Mouse (Mus musculus) CH12.LX (cell line): ENCODE results near the gene Ctss. TPM values are rescaled to one million over a fixed set of nuclear protein-coding genes. Genes with fewer than 3 reads are reported as not detected.

Experiments
- DNase-seq: peaks from one replicate; pipeline ENCODE4 v3.0.0-alpha.2; 2013; ENCODE audit errors: extremely low read depth
- H3K27ac ChIP-seq: 2 replicates; pipeline ENCODE4 v1.5.1; 2012; ENCODE audit warnings: low read depth, mild to moderate bottlenecking, control low read depth, moderate library complexity; ENCODE audit not compliant: insufficient read depth
- H3K27me3 ChIP-seq: replicated peaks from 2 replicates; pipeline ENCODE3; 2012; ENCODE audit warnings: inconsistent platforms
- H3K36me3 ChIP-seq, 2 experiments: replicated peaks in 1 of 2; 2 replicates each; pipeline versions ENCODE3 to v1.6.1; 2012; ENCODE audit warnings: inconsistent platforms in 1 of 2, low read length in 1 of 2, mild to moderate bottlenecking in 1 of 2, mixed read lengths in 1 of 2, moderate library complexity in 1 of 2; ENCODE audit not compliant: control insufficient read depth in 1 of 2, insufficient read depth in 1 of 2
- H3K4me1 ChIP-seq, 2 experiments: 2 replicates each; pipeline ENCODE4 v1.6.1; 2012; ENCODE audit warnings: inconsistent platforms in 1 of 2, moderate library complexity in 1 of 2; ENCODE audit not compliant: insufficient read depth in 2 of 2, control insufficient read depth in 1 of 2
- H3K4me2 ChIP-seq: 2 replicates; pipeline ENCODE4 v1.6.1; 2012; ENCODE audit warnings: low read depth, mild to moderate bottlenecking, control low read depth; ENCODE audit not compliant: poor library complexity, insufficient read depth, severe bottlenecking
- H3K4me3 ChIP-seq, 3 experiments: fragments of 150-350 bp in 1 of 3; sonication (generic) in 1 of 3; replicated peaks in 1 of 3; 2 replicates each; pipeline versions ENCODE3 to v1.5.1; 2011 to 2012; ENCODE audit warnings: low read depth in 2 of 3, low read length in 2 of 3, mild to moderate bottlenecking in 2 of 3, moderate library complexity in 2 of 3, control low read depth in 1 of 3, improper control_type of control experiment in 1 of 3, inconsistent platforms in 1 of 3, mixed read lengths in 1 of 3; ENCODE audit not compliant: poor library complexity in 1 of 3
- H3K79me2 ChIP-seq: replicated peaks from 2 replicates; pipeline ENCODE4 v1.6.1; 2012; ENCODE audit warnings: mild to moderate bottlenecking, moderate library complexity; ENCODE audit not compliant: control insufficient read depth, poor library complexity, insufficient read depth, severe bottlenecking; ENCODE audit errors: extremely low read depth
- H3K9ac ChIP-seq: 2 replicates; pipeline ENCODE4 v1.6.1; 2012; ENCODE audit warnings: low read depth, mild to moderate bottlenecking, control low read depth, moderate library complexity; ENCODE audit not compliant: insufficient read depth
- H3K9me3 ChIP-seq: replicated peaks from 2 replicates; pipeline ENCODE3; 2012; ENCODE audit warnings: low read length, inconsistent platforms, mixed read lengths
- BHLHE40 ChIP-seq: IDR thresholded peaks from 2 replicates; pipeline ENCODE4 v1.6.1; 2011; ENCODE audit warnings: mild to moderate bottlenecking, low read depth, low read length, improper control_type of control experiment
- CHD2 ChIP-seq: IDR thresholded peaks from 2 replicates; pipeline ENCODE4 v1.6.1; 2011; ENCODE audit warnings: low read length, improper control_type of control experiment
- CTCF ChIP-seq, 2 experiments: IDR thresholded peaks in 1 of 2; conservative IDR thresholded peaks in 1 of 2; 2 replicates each; pipeline ENCODE4 v1.5.1; 2011 to 2012; ENCODE audit warnings: low read depth in 2 of 2, low read length in 2 of 2, improper control_type of control experiment in 1 of 2, inconsistent platforms in 1 of 2, mild to moderate bottlenecking in 1 of 2, moderate library complexity in 1 of 2
- E2F4 ChIP-seq: IDR thresholded peaks from 2 replicates; pipeline ENCODE4 v1.6.1; 2011; ENCODE audit warnings: low read depth, low read length, improper control_type of control experiment; ENCODE audit not compliant: insufficient replicate concordance
- ELF1 ChIP-seq: IDR thresholded peaks from 2 replicates; pipeline ENCODE4 v1.6.1; 2014; ENCODE audit warnings: low read depth, mild to moderate bottlenecking, inconsistent platforms, low read length, improper control_type of control experiment
- ETS1 ChIP-seq: conservative IDR thresholded peaks from 2 replicates; pipeline ENCODE4 v1.6.1; 2012; ENCODE audit warnings: low read depth, mild to moderate bottlenecking, inconsistent platforms, low read length, improper control_type of control experiment, moderate library complexity
- GABPA ChIP-seq: IDR thresholded peaks from 2 replicates; pipeline ENCODE4 v1.6.1; 2012; ENCODE audit warnings: low read depth, low read length, improper control_type of control experiment, inconsistent platforms; ENCODE audit not compliant: insufficient replicate concordance
- HCFC1 ChIP-seq: IDR thresholded peaks from 2 replicates; pipeline ENCODE4 v1.6.1; 2012; ENCODE audit warnings: low read depth, mild to moderate bottlenecking, inconsistent platforms, low read length, improper control_type of control experiment
- JUND ChIP-seq: conservative IDR thresholded peaks from 2 replicates; pipeline ENCODE4 v1.6.1; 2011; ENCODE audit warnings: low read depth, low read length, improper control_type of control experiment
- MAZ ChIP-seq: IDR thresholded peaks from 2 replicates; pipeline ENCODE4 v1.6.1; 2012; ENCODE audit warnings: low read depth, mild to moderate bottlenecking, inconsistent platforms, low read length, improper control_type of control experiment, moderate library complexity
- MYC ChIP-seq: IDR thresholded peaks from 2 replicates; pipeline ENCODE4 v1.6.1; 2011; ENCODE audit warnings: low read depth, mild to moderate bottlenecking, improper control_type of control experiment, low read length
- NELFE ChIP-seq: IDR thresholded peaks from 2 replicates; pipeline ENCODE4 v1.6.1; 2011; ENCODE audit warnings: low read depth, low read length, improper control_type of control experiment
- NRF1 ChIP-seq: IDR thresholded peaks from 2 replicates; pipeline ENCODE4 v1.6.1; 2014; ENCODE audit warnings: low read depth, mild to moderate bottlenecking, inconsistent platforms, low read length, improper control_type of control experiment, moderate library complexity
- SIN3A ChIP-seq: IDR thresholded peaks from 2 replicates; pipeline ENCODE4 v1.6.1; 2012; ENCODE audit warnings: low read length, improper control_type of control experiment, inconsistent platforms
- TBP ChIP-seq: conservative IDR thresholded peaks from 2 replicates; pipeline ENCODE4 v1.6.1; 2011; ENCODE audit warnings: low read depth, low read length, improper control_type of control experiment
- TCF12 ChIP-seq: IDR thresholded peaks from 2 replicates; pipeline ENCODE4 v1.6.1; 2014; ENCODE audit warnings: low read depth, mild to moderate bottlenecking, inconsistent platforms, low read length, improper control_type of control experiment
- ZNF384 ChIP-seq: IDR thresholded peaks from 2 replicates; pipeline ENCODE4 v1.6.1; 2012; ENCODE audit warnings: low read depth, low read length, improper control_type of control experiment, inconsistent platforms
- dilution Hi-C: fragments of 300-500 bp; cut with MboI; formaldehyde crosslinking; loops from 2 replicates; pipeline ENCODE4 v1.14.3; 2020; ENCODE audit warnings: low sequenced_read_pairs; ENCODE audit not compliant: extremely low pct_unique_long_range_greater_than_20kb, extremely low pct_ligation_motif_present
- in situ Hi-C: fragments of 300-500 bp; cut with MboI; formaldehyde crosslinking; loops from 3 replicates; pipeline ENCODE4 v1.14.3; 2019; ENCODE audit warnings: low sequenced_read_pairs, low pct_ligation_motif_present, low pct_unique_long_range_greater_than_20kb, mixed read lengths
- polyA plus RNA-seq: library from polyadenylated mRNA; unstranded; fragments of >175 nt; gene quantifications from 2 replicates; pipeline ENCODE4 v1.2.1, GENCODE M21; 2012; ENCODE audit warnings: low read depth; ENCODE audit not compliant: insufficient read length
- total RNA-seq, 2 experiments: library from RNA; depleted of rRNA; stranded (reverse); fragments of 300-350 nt in 1 of 2; fragments of >200 nt in 1 of 2; gene quantifications; 2 replicates each; pipeline ENCODE4 v1.2.3; 2012 to 2014

Gene Ctss
- total and polyA plus RNA-seq, 3 experiments, result 178 to 282 (median 238) TPM

- dilution Hi-C loops, result no loop called here
- DNase-seq, result no peak
Measured at GRCm38 (mm10) chr3:95531025-95531424, 4.4 kb downstream of the Ctss start.

GRCm38 (mm10) chr3:95533364-95533763 lies 6.8 kb downstream of the Ctss start:
- no peak for DNase-seq
- Histone ChIP-seq H3K27ac (no peak overlapping the region), H3K9ac (no peak overlapping the region), H3K4me3 (no peak overlapping the region), H3K4me2 (no peak overlapping the region), H3K79me2 (peaks cover 11% of the 10 kb centered on the region; the same call in 1 of the 2 replicates), H3K4me1 (peaks cover 7 to 22% of the 10 kb centered on the region in 2 experiments), H3K9me3 (peaks cover 12% of the 10 kb centered on the region), H3K36me3 (peaks cover 28 to 75% of the 10 kb centered on the region in 2 experiments), H3K27me3 (no peaks in the 10 kb centered on the region)
- in situ Hi-C loops, result no loop called here
- dilution Hi-C loops, result no loop called here
- TF ChIP-seq SIN3A (no peak), ZNF384 (peak; percentile 56; the same call in 1 of the 2 replicates)

More at GRCm38 (mm10) chr3:95531025-95531424, 4.4 kb downstream of the Ctss start:
- Histone ChIP-seq H3K79me2 (peaks cover 23% of the 10 kb centered on the region), H3K9ac (no peak overlapping the region), H3K36me3 (peaks cover 24 to 54% of the 10 kb centered on the region in 2 experiments), H3K4me1 (peaks cover 7 to 27% of the 10 kb centered on the region in 2 experiments)
- TF ChIP-seq CTCF (conservative IDR thresholded peaks at IDR 0.05 in 1 of 2, IDR thresholded peaks at IDR 0.05 in 1 of 2; ENCODE audit: low read depth in 2 of 2, low read length in 2 of 2) (peak in 1 of 2 experiments; percentile 15; a peak in 2 of 4 replicates), MAZ (no peak)
- TF ChIP-seq, all 38 proteins: peak for 1
- H3K27ac ChIP-seq, result no peak overlapping the region
- no peaks in the 10 kb centered on the region for H3K27me3 ChIP-seq
- no peak overlapping the region for H3K4me3 ChIP-seq
- in situ Hi-C loops, result no loop called here
- no peak overlapping the region for H3K4me2 ChIP-seq
- H3K9me3 ChIP-seq, result peaks cover 12% of the 10 kb centered on the region

GRCm38 (mm10) chr3:95534927-95535326 lies 8.3 kb downstream of the Ctss start:
- dilution Hi-C loops (no loop called here), in situ Hi-C loops (no loop called here)
- Histone ChIP-seq H3K9me3 (peaks cover 12% of the 10 kb centered on the region), H3K4me1 (peaks cover 1 to 26% of the 10 kb centered on the region in 2 experiments; a peak in 3 of 4 replicates), H3K9ac (no peak overlapping the region), H3K4me3 (no peak overlapping the region), H3K27ac (no peak overlapping the region), H3K27me3 (no peaks in the 10 kb centered on the region), H3K4me2 (no peak overlapping the region), H3K36me3 (peaks cover 36 to 79% of the 10 kb centered on the region in 2 experiments), H3K79me2 (no peaks in the 10 kb centered on the region)
- peak in 1 of 2 experiments; percentile 14; a peak in 1 of 4 replicates for TF ChIP-seq CTCF (conservative IDR thresholded peaks at IDR 0.05 in 1 of 2, IDR thresholded peaks at IDR 0.05 in 1 of 2; ENCODE audit: low read depth in 2 of 2, low read length in 2 of 2)
- TF ChIP-seq GABPA, result no peak
- no peak for DNase-seq

- H3K36me3 ChIP-seq, result peaks cover 27 to 68% of the 10 kb centered on the region in 2 experiments
- in situ Hi-C loops (no loop called here), dilution Hi-C loops (no loop called here)
- H3K4me2 ChIP-seq, result no peak overlapping the region
- H3K27me3 ChIP-seq, result no peaks in the 10 kb centered on the region
- no peak overlapping the region for H3K9ac ChIP-seq
- no peak overlapping the region for H3K27ac ChIP-seq
- H3K79me2 ChIP-seq, result no peaks in the 10 kb centered on the region
- peaks cover 12% of the 10 kb centered on the region for H3K9me3 ChIP-seq
- H3K4me1 ChIP-seq, result peaks cover 10 to 37% of the 10 kb centered on the region in 2 experiments; a peak in 3 of 4 replicates
- TF ChIP-seq NELFE (no peak), GABPA (no peak), NRF1 (no peak), BHLHE40 (no peak), ETS1 (no peak), ZNF384 (no peak), HCFC1 (no peak), CHD2 (no peak), ELF1 (no peak), JUND (no peak), MYC (no peak), E2F4 (no peak), TBP (no peak), TCF12 (no peak)
- no peak for DNase-seq
- no peak overlapping the region for H3K4me3 ChIP-seq
Measured at GRCm38 (mm10) chr3:95538936-95539335, 12.3 kb downstream of the Ctss start.
